Mouse (Mus musculus) liver, postnatal 0 days (tissue): ENCODE measurements around the gene Mavs. TPM values are rescaled to one million over a fixed set of nuclear protein-coding genes. Genes with fewer than 3 reads are reported as not detected.

ENCODE experiments used
- ATAC-seq: fragments of 200-750 bp; cut with Nextera tagmentation; 2 replicates; pipeline ENCODE4 v1.8.0; 2017; ENCODE audit warnings: mild to moderate bottlenecking, moderate library complexity
- DNase-seq: peaks from one replicate; pipeline ENCODE4 v3.0.0-alpha.2; 2016
- H3K27ac ChIP-seq: fragments of 300-500 bp; sonication (generic); 2 replicates; pipeline ENCODE4 v1.5.1; 2014; ENCODE audit warnings: antibody characterized with exemption, moderate library complexity, mild to moderate bottlenecking, low read depth
- H3K27me3 ChIP-seq: fragments of 300-500 bp; sonication (generic); 2 replicates; pipeline ENCODE4 v1.6.1; 2014; ENCODE audit warnings: low read length, control low read depth, mixed read lengths; ENCODE audit not compliant: insufficient read depth
- H3K36me3 ChIP-seq: fragments of 300-500 bp; sonication (generic); replicated peaks from 2 replicates; pipeline ENCODE4 v1.6.1; 2014; ENCODE audit warnings: mild to moderate bottlenecking, control low read depth, low read length, moderate library complexity, mixed read lengths; ENCODE audit not compliant: insufficient read depth
- H3K4me1 ChIP-seq: fragments of 300-500 bp; sonication (generic); 2 replicates; pipeline ENCODE4 v1.6.1; 2014; ENCODE audit warnings: antibody characterized with exemption, mild to moderate bottlenecking, control low read depth; ENCODE audit not compliant: insufficient read depth
- H3K4me2 ChIP-seq: fragments of 300-500 bp; sonication (generic); 2 replicates; pipeline ENCODE4 v1.6.1; 2014; ENCODE audit warnings: low read depth, mild to moderate bottlenecking, low read length, moderate library complexity, mixed read lengths
- H3K4me3 ChIP-seq: fragments of 300-500 bp; sonication (generic); 2 replicates; pipeline ENCODE4 v1.5.1; 2014; ENCODE audit warnings: low read depth, low read length
- H3K9ac ChIP-seq: fragments of 300-500 bp; sonication (generic); replicated peaks from 2 replicates; pipeline ENCODE4 v1.6.1; 2014; ENCODE audit warnings: mild to moderate bottlenecking, moderate library complexity
- H3K9me3 ChIP-seq: fragments of 300-500 bp; sonication (generic); 2 replicates; pipeline ENCODE4 v1.6.1; 2016; ENCODE audit warnings: mild to moderate bottlenecking, control low read depth, low read length, mixed read lengths
- CTCF ChIP-seq: sonication (generic); IDR thresholded peaks from 2 replicates; pipeline ENCODE4 v1.5.1; 2016; ENCODE audit warnings: antibody characterized with exemption, low read depth
- EP300 ChIP-seq: IDR thresholded peaks from 2 replicates; pipeline ENCODE4 v1.6.1; 2016; ENCODE audit warnings: antibody characterized with exemption, low read depth, mild to moderate bottlenecking
- WGBS: fragments of 180-500 bp; shearing (Covaris S2); extraction: QIAGEN DNeasy Blood & Tissue Kit; methylation state at CpG from one replicate; pipeline ENCODE4 v1.1.7; 2014; ENCODE audit not compliant: insufficient replicate concordance; 5-methylcytosine and 5-hydroxymethylcytosine counted together
- polyA plus RNA-seq: library from polyadenylated mRNA; unstranded; fragments of >200 nt; fragmentation: Nextera tagmentation; extraction: Ambion mirVana; gene quantifications from 2 replicates; pipeline ENCODE4 v1.2.1, GENCODE M21; 2015

Mavs gene
- polyA plus RNA-seq, 1 experiment from 2014 or later, result 21.2 TPM

GRCm38 (mm10) chr2:131189521-131190309 is 44.1 kb upstream of the Mavs start:
- DNase-seq (peak; percentile 32), ATAC-seq (peak; percentile 31; the same call in 1 of the 2 replicates)
- peak overlapping the region; percentile 78 for H3K9ac ChIP-seq
- peaks cover 57% of the 10 kb centered on the region for H3K36me3 ChIP-seq
- H3K4me1 ChIP-seq, result peaks cover 37% of the 10 kb centered on the region
- TF ChIP-seq EP300, result peak; percentile 94
- no peak for TF ChIP-seq CTCF
- peak overlapping the region; percentile 74 for H3K4me3 ChIP-seq
- 37% methylated on average over 5 of the region's 5 CpGs for WGBS
- H3K4me2 ChIP-seq, result peak overlapping the region; percentile 86
- H3K9me3 ChIP-seq, result no peaks in the 10 kb centered on the region
- no peaks in the 10 kb centered on the region for H3K27me3 ChIP-seq
- H3K27ac ChIP-seq, result peak overlapping the region; percentile 85

GRCm38 (mm10) chr2:131190344-131191004 is 43.4 kb upstream of the Mavs start:
- H3K27me3 ChIP-seq, result no peaks in the 10 kb centered on the region
- peaks cover 37% of the 10 kb centered on the region for H3K4me1 ChIP-seq
- ATAC-seq, result no peak
- DNase-seq, result no peak
- peak overlapping the region; percentile 78; the same call in 1 of the 2 replicates for H3K9ac ChIP-seq
- peak overlapping the region; percentile 85 for H3K27ac ChIP-seq
- H3K36me3 ChIP-seq, result peaks cover 61% of the 10 kb centered on the region
- WGBS, result 77% methylated on average over 10 of the region's 10 CpGs
- H3K4me2 ChIP-seq, result peak overlapping the region; percentile 86
- H3K4me3 ChIP-seq, result peak overlapping the region; percentile 74; the same call in 1 of the 2 replicates
- no peaks in the 10 kb centered on the region for H3K9me3 ChIP-seq
- no peak for TF ChIP-seq EP300
- TF ChIP-seq CTCF, result no peak

- H3K27ac ChIP-seq, result no peak overlapping the region; the same call in 1 of the 2 replicates
- no peak for ATAC-seq
- no peak overlapping the region for H3K9ac ChIP-seq
- H3K4me1 ChIP-seq, result peaks cover 35% of the 10 kb centered on the region
- no peak for DNase-seq
- no peaks in the 10 kb centered on the region for H3K9me3 ChIP-seq
- TF ChIP-seq CTCF (no peak), EP300 (no peak)
- H3K4me3 ChIP-seq, result no peak overlapping the region
- 0 out of 2 replicates have a peak overlapping the region, but pooled peaks have one; percentile 86 for H3K4me2 ChIP-seq
- peaks cover 64% of the 10 kb centered on the region for H3K36me3 ChIP-seq
- 62% methylated on average over 7 of the region's 7 CpGs for WGBS
- H3K27me3 ChIP-seq, result no peaks in the 10 kb centered on the region
These were observed 42.9 kb upstream of the Mavs start for GRCm38 (mm10) chr2:131191005-131191390.

GRCm38 (mm10) chr2:131196606-131197316 is 37.1 kb upstream of the Mavs start:
- TF ChIP-seq CTCF (no peak), EP300 (no peak)
- H3K4me3 ChIP-seq, result no peak overlapping the region
- DNase-seq (no peak), ATAC-seq (0 out of 2 replicates have a peak, but pooled peaks have one; percentile 17)
- H3K27me3 ChIP-seq, result no peaks in the 10 kb centered on the region
- no peak overlapping the region for H3K27ac ChIP-seq
- H3K4me1 ChIP-seq, result no peaks in the 10 kb centered on the region
- H3K9me3 ChIP-seq, result no peaks in the 10 kb centered on the region
- no peak overlapping the region for H3K9ac ChIP-seq
- peaks cover 75% of the 10 kb centered on the region for H3K36me3 ChIP-seq
- no peak overlapping the region for H3K4me2 ChIP-seq
- 84% methylated on average over 16 of the region's 16 CpGs for WGBS

- Histone ChIP-seq H3K36me3 (peaks cover 43% of the 10 kb centered on the region), H3K27me3 (no peaks in the 10 kb centered on the region), H3K4me3 (no peak overlapping the region), H3K4me1 (peaks cover 23% of the 10 kb centered on the region), H3K9ac (no peak overlapping the region), H3K27ac (no peak overlapping the region), H3K9me3 (no peaks in the 10 kb centered on the region), H3K4me2 (no peak overlapping the region)
- TF ChIP-seq EP300, result no peak
- no peak for TF ChIP-seq CTCF
- ATAC-seq (no peak), DNase-seq (no peak)
- WGBS, result 81% methylated on average over 2 of the region's 2 CpGs
These were observed 33.2 kb upstream of the Mavs start for GRCm38 (mm10) chr2:131200710-131201109.

GRCm38 (mm10) chr2:131201262-131201661 is 32.6 kb upstream of the Mavs start:
- no peak overlapping the region for H3K4me3 ChIP-seq

More at GRCm38 (mm10) chr2:131201262-131201661, 32.6 kb upstream of the Mavs start:
- Histone ChIP-seq H3K9ac (no peak overlapping the region), H3K36me3 (peaks cover 39% of the 10 kb centered on the region), H3K9me3 (no peaks in the 10 kb centered on the region), H3K4me2 (no peak overlapping the region), H3K4me1 (peaks cover 28% of the 10 kb centered on the region), H3K27ac (no peak overlapping the region), H3K27me3 (no peaks in the 10 kb centered on the region)
- TF ChIP-seq EP300, result no peak
- no peak for TF ChIP-seq CTCF
- DNase-seq, result no peak
- no peak for ATAC-seq
- WGBS, result 89% methylated on average over 3 of the region's 3 CpGs
